Mouse (Mus musculus) C2C12 (cell line): Measurements from ENCODE around the gene Cux1. TPM values are rescaled to one million over a fixed set of nuclear protein-coding genes. Genes with fewer than 3 reads are reported as not detected.

Experiments used
- H3K27me3 ChIP-seq: one replicate; pipeline ENCODE4 v1.6.1; 2011; ENCODE audit not compliant: control insufficient read depth, insufficient read depth, insufficient read length
- H3K36me3 ChIP-seq: one replicate; pipeline ENCODE4 v1.6.1; 2011; ENCODE audit not compliant: control insufficient read depth, insufficient read depth
- H3K4me3 ChIP-seq: one replicate; pipeline ENCODE4 v1.5.1; 2011; ENCODE audit warnings: mild to moderate bottlenecking, control low read depth; ENCODE audit not compliant: poor library complexity, insufficient read depth, severe bottlenecking
- H3K79me2 ChIP-seq: one replicate; pipeline ENCODE4 v1.6.1; 2011; ENCODE audit not compliant: control insufficient read depth, insufficient read depth
- H3K79me3 ChIP-seq: one replicate; pipeline ENCODE4 v1.6.1; 2011; ENCODE audit warnings: low read depth, control low read depth
- H3ac ChIP-seq: one replicate; pipeline ENCODE3; 2011; ENCODE audit warnings: low read depth; ENCODE audit not compliant: control insufficient read depth, insufficient read length
- CEBPB ChIP-seq: IDR thresholded peaks from one replicate; pipeline ENCODE4 v1.6.1; 2011; ENCODE audit warnings: low read depth, mild to moderate bottlenecking, control low read depth, moderate library complexity
- CTCF ChIP-seq: IDR thresholded peaks from one replicate; pipeline ENCODE4 v1.5.1; 2011; ENCODE audit not compliant: control insufficient read depth, insufficient read depth, insufficient read length
- FOSL1 ChIP-seq: IDR thresholded peaks from one replicate; pipeline ENCODE4 v1.8.0; 2011; ENCODE audit warnings: mild to moderate bottlenecking, low read length; ENCODE audit not compliant: poor library complexity, insufficient read depth, severe bottlenecking
- MAX ChIP-seq: IDR thresholded peaks from one replicate; pipeline ENCODE4 v1.6.1; 2011; ENCODE audit warnings: mild to moderate bottlenecking, control low read depth
- MYOD1 ChIP-seq: IDR thresholded peaks from one replicate; pipeline ENCODE4 v1.6.1; 2011; ENCODE audit warnings: low read depth; ENCODE audit not compliant: control insufficient read depth, insufficient read length
- MYOG ChIP-seq: IDR thresholded peaks from one replicate; pipeline ENCODE4 v1.6.1; 2011; ENCODE audit not compliant: control insufficient read depth, insufficient read length; ENCODE audit errors: extremely low read depth
- USF1 ChIP-seq: IDR thresholded peaks from one replicate; pipeline ENCODE4 v1.6.1; 2011; ENCODE audit warnings: low read depth, mild to moderate bottlenecking, control low read depth, moderate library complexity
- polyA plus RNA-seq: library from polyadenylated mRNA; unstranded; fragments of >200 nt; fragmentation: generic; extraction: Trizol; gene quantifications from one replicate; pipeline ENCODE4 v1.2.1, GENCODE M21; 2012; ENCODE audit warnings: missing spikeins

Cux1 gene
- polyA plus RNA-seq, 1 experiment: 43.9 TPM

DNA sequence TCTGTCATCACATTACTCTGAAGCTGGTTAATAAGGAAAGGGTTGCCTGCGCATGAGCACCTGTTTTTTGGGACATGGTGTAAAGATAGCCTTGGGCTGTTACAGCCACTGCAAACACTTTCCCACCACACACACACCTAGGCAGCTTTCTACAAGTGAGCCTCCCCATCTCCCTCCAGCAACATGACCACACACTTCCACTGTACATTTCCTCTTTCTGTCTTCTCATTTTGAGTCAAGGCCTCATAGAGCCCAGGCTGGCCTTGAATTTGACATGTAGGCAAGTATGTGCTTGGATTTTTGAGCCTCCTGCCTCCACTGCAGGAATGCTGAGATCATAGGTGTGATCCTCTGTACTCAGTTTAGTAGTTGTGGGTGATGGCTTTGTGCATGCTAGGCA lies 170.6 kb downstream of the Cux1 start:
- Histone ChIP-seq H3K27me3 (no peaks in the 10 kb centered on the region), H3K79me2 (peaks cover 22% of the 10 kb centered on the region), H3K79me3 (peaks cover 3% of the 10 kb centered on the region), H3K36me3 (no peaks in the 10 kb centered on the region), H3ac (no peak overlapping the region), H3K4me3 (no peak overlapping the region)
- TF ChIP-seq USF1 (no peak), MYOG (no peak), MAX (no peak), FOSL1 (no peak), MYOD1 (no peak), CTCF (no peak), CEBPB (no peak)

DNA sequence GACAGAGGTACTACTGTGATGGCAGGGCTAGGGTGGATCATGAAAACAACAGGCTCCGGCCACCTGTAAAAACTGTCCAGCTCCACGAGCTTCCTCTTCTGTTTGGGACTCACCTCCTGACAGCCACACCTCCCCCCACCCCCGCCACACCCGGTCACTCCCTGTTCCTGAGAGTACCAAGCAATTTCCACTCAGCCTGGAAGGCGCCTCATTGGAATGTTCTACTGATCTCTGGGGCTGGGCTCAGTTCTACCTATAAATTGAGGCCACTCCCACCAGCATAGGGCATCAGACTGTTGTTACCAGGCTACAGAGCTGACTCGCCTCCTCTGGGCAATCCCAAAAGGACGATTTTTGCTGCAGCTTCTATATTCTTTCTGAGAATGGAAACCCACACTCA lies 171.0 kb downstream of the Cux1 start:
- Histone ChIP-seq H3K79me2 (peaks cover 22% of the 10 kb centered on the region), H3ac (no peak overlapping the region), H3K36me3 (no peaks in the 10 kb centered on the region), H3K4me3 (no peak overlapping the region), H3K27me3 (no peaks in the 10 kb centered on the region), H3K79me3 (peaks cover 3% of the 10 kb centered on the region)
- no peak for TF ChIP-seq MYOG
- no peak for TF ChIP-seq FOSL1
- TF ChIP-seq CTCF: no peak
- no peak for TF ChIP-seq CEBPB
- no peak for TF ChIP-seq USF1
- TF ChIP-seq MAX: no peak
- no peak for TF ChIP-seq MYOD1

DNA sequence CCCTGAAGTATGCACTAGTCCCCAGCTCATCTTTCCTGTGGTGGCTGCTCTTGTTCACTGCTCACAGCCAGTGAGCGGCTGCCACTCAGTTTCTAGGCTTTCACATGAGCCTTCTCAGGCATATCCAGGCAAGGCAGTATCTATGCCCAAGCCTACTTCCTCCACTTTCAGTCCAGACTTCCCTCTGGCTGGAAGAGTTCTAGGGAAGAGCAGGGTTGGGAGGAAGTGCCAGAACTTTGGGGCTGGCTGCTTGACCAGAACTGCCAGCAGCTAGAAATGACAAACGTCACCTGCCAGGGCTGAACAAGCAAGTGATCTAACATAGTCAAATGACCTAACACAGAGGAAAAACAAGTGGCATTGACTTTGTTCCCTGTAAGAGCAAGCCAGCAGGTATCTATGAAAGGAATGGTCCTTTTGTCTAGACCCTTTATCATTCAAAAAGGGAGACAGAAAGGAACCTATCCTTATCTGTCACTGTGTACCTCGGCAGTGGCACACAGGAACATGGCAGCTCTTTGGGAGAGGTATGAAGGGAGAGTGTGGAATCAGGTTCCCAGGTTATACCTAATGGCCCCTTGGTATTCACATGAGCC lies 171.6 kb downstream of the Cux1 start:
- H3K27me3 ChIP-seq: no peaks in the 10 kb centered on the region
- no peak overlapping the region for H3K4me3 ChIP-seq
- peaks cover 3% of the 10 kb centered on the region for H3K79me3 ChIP-seq
- H3K36me3 ChIP-seq: no peaks in the 10 kb centered on the region
- H3ac ChIP-seq: no peak overlapping the region
- H3K79me2 ChIP-seq: peaks cover 22% of the 10 kb centered on the region
- TF ChIP-seq MAX (no peak), FOSL1 (no peak), CEBPB (no peak), MYOG (no peak), CTCF (no peak), MYOD1 (no peak), USF1 (no peak)

DNA sequence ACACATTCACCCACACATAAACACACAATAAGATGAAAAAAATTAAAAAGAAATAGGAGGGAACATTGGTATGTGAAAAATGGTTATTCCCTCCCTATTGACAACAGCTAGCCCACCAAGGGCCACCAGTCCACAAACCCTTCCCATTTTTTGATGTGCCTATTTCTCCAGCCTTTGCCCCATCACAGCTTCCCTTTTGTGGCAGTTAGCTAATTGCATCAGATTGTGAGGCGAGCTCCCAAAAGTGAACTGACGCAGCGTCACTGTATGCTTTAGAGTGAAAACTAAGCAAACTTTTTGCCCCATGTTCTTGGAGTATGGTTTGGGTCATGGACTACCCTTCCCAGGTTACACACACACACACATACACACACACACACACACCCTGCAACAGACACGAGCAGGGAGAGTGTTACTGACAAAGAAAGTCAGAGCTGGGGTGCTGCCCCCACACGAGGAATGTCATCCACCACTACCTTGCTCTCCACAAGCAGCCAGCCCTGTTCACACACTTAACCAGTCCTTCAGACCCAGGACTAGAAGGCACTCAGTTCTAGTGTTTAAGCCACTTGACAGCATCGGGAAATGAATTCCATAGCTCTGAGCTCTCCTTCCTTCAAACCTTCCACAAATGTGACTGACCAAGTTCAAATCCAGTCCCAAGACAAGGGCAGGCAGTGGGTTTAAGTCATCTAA lies 172.6 kb downstream of the Cux1 start:
- TF ChIP-seq CTCF (no peak), USF1 (no peak), MAX (no peak), MYOD1 (no peak), MYOG (no peak), FOSL1 (no peak), CEBPB (no peak)
- Histone ChIP-seq H3K79me3 (peaks cover 3% of the 10 kb centered on the region), H3K36me3 (no peaks in the 10 kb centered on the region), H3K79me2 (peaks cover 22% of the 10 kb centered on the region), H3K27me3 (no peaks in the 10 kb centered on the region), H3ac (no peak overlapping the region), H3K4me3 (no peak overlapping the region)

DNA sequence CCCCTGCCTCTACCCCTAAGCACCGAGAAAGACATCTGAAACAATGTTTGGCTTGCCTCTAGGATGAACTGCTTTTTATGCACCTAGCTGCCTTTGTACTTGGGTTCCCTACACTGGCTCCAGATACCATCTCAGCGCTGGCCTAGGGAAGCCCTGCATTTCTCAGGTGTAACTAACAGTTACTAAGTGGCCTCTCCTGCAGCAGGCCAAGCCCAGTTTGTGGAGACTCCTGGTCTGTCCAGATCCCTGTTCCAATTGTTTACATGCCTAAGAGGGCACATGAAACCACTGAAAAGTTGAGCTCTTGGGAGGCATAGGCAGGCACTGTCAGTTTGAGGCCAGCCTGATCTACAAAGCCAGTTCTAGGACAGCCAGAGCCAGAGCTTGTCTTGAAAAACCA lies 173.7 kb downstream of the Cux1 start:
- Histone ChIP-seq H3K27me3 (no peaks in the 10 kb centered on the region), H3K4me3 (no peak overlapping the region), H3K79me2 (peaks cover 18% of the 10 kb centered on the region), H3K36me3 (no peaks in the 10 kb centered on the region), H3K79me3 (no peaks in the 10 kb centered on the region), H3ac (no peak overlapping the region)
- no peak for TF ChIP-seq USF1
- no peak for TF ChIP-seq FOSL1
- TF ChIP-seq MAX: no peak
- TF ChIP-seq CEBPB: no peak
- no peak for TF ChIP-seq MYOG
